Mouse (Mus musculus) spleen, adult 12 weeks (tissue): ENCODE measurements around the gene Klhl35.
"Not testable (repeated sequence)": the region's sequence is repeated elsewhere in the genome, so short reads cannot be mapped to it uniquely, and the experiment has no call there.

Source experiments
- DNase-seq: peaks from one replicate; pipeline ENCODE4 v3.0.0; 2022; ENCODE audit warnings: low spot score

Gene Klhl35

DNA sequence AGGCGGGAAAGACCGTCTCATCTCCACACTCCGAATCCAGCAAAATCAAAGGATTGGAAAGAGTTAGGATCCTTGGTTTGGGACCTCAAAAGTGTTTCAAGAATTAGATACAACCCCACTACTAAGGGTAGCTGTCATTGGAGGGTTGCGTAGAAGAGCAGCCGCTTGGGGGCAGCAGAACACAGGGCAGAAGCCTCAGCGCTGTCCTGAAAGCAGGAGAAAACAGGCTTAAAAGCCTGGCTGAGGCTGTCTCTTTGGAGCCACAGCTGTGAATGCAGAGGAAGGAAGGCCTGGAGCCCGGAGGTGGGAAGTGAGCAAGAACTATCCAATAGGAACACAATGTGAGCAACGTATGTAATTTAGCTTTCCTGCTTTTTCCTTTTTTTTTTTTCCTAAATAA lies 34.4 kb downstream of the Klhl35 start:
- DNase-seq: peak; percentile 67

DNA sequence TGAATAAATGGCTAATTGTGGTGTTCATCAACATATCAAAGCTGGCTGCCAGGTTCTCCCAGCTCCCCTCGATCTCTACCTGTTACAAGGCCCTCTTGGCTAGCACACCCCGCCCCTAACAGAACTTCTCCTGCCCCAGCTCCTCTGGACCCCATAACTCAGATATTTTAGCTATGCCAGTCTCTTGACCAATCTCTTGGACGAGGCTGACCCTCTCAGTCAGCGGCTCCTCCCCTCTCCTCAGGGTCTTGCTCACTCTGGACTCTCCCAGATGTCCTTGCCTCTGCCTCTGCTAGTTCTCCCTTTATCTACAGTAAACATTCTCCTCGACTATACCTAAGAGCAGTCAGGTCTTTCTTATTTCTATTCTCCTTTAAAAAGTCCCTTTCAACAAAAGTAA lies 34.9 kb downstream of the Klhl35 start:
- DNase-seq: no peak

DNA sequence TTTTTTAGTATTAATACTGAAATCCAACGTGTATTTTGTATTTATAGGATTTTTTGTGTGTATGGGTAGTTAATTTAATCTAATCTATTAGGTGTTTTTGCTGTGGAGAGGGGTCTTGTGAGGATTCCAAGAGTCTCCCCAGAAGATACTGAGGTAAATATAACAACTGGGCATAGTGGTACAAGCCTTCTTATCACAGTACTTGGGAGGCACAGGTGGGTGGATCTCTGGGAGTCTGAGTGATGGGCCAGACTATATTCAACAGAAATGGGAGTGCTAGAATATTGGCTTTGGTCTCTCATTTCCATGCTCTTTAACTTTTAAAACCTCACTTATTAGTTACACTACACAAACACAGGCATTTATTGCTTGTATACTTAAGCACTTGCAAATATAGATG lies 35.3 kb downstream of the Klhl35 start:
- no peak for DNase-seq

DNA sequence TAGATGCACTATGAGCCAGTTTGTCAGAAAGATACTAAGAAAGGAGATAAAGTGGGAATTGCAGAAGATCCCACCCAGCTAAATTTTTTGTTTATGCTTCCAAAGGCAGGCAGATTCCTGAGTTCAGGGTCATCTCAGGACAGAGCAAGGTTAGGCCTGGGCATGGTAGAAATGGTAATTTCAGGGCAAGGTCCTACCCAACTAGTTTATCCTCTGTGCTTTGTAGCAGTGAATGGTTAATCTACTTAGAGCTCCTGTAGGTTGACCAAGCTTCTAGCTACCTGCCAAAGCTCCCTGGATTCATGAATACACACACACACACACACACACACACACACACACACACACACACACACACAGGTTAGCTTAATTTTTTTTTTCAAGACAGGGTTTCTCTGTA lies 38.8 kb downstream of the Klhl35 start:
- no peak for DNase-seq

DNA sequence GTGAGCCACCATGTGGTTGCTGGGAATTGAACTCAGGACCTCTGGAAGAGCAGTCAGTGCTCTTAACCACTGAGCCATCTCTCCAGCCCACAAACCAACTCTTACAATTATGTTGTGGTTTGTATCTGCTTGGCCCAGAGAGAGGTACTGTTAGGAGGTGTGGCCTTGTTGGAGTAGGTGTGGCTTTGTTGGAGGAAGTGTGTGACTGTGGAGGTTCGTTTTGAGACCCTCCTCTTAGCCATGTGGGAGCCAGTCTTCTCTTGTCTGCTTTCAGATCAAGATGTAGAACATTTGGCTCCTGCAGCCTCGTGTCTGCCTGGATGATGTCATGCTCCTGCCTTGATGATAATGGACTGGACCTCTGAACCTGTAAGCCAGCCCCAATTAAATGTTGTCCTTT lies 42.4 kb downstream of the Klhl35 start:
- DNase-seq: not testable (repeated sequence)

DNA sequence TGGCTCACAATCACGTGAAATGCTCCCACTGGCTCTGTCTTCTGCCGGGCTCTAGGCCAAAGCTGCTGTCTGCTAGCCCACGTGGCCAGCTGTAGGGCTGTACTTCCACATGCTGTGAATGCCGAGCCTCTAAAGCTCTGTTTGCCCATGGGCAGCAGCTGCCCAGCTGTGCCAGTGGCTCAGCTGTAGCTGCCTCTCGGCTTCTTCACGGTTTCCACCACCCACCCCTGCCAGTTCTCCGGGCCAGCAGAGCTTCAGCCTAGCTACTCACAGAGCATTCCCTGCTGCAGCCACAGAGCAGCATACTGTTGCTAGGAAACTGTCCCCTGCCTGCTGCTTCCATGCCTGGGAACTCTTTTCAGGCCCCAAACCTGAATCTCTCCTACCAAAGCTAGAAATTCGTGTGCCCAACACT lies 44.3 kb downstream of the Klhl35 start:
- DNase-seq: no peak

DNA sequence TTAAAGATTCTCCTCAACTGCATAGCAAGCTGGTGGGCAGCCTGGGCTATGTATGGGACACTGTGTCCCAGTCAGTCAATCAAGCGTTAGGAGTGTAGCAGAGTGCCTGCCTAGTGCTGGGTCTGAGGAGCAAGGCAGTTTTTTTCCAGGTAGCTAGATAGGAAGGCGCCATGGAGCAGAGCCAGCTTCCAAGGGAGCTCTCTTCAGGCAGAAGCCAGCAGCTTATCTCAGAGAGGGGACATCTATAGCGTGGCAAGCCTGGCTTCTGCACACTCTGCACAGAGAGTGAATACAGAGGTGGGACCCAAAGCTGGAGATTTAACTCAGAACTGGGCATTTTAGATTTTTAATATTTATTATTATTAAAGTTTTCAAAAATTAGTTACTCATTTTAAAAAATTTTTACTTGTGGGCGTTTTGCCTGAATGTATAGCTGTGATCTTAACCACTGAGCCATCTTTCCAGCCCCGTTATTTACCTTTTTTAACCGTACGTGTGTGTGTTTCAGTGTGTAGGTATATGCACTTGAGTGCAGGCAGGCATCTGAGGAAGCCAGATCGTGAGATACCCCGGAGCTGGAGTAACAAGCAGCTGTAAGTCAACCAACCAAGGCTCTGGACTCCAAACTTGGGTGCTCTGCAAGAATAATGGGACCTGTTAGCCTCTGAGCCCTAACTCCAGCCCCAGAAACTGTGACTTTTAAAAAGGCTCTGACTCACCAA lies 50.4 kb downstream of the Klhl35 start:
- no peak for DNase-seq

DNA sequence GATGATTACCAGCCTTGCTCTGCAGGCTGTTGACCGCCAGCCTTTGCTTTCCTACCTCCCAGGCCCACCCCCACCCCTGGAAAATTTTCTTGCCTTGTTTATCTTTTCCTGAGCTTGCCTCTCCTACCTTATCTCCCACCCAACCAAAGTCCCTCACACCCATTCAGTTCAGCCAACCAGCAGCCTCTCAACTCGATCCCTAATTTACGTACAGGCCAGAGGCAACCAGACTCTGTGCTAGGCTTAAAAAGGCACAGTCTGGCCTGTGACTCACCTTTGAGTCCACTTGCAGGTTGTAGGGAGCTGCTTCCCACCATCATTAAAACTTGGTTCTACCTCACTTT lies 51.0 kb downstream of the Klhl35 start:
- no peak for DNase-seq

DNA sequence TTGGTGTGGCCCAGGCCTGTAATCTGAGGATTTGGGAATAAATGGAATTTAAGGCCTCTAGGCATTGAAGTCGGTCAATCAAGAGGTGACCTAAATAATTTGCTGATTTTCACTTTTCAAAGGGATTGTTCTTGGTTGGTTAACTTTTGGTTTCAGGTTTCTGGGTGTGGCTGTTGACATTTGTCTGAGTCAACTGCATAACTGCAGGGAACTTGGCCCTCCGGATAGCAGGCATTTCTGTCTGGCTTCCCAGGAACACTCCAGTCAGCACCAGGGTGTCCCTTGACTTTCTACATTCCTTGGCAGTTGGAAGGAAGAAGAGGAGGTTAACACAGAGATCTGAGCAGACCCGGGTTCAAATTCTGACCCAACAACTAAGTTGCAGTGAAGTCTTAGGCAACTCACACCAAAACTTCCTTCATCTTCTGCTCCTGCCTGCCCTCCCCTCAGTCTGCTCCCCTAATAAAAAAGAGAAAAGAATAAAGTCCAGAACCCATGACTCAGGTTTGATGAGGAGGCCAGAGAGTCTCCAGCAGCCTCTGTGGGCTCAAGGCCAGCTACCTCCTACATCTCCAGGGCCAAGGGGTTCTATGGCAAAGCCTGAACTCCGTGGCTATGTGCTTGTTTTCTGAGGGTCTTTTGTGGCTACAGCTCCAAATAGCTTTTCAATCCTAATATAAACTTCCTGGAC lies 53.3 kb downstream of the Klhl35 start:
- DNase-seq: no peak

DNA sequence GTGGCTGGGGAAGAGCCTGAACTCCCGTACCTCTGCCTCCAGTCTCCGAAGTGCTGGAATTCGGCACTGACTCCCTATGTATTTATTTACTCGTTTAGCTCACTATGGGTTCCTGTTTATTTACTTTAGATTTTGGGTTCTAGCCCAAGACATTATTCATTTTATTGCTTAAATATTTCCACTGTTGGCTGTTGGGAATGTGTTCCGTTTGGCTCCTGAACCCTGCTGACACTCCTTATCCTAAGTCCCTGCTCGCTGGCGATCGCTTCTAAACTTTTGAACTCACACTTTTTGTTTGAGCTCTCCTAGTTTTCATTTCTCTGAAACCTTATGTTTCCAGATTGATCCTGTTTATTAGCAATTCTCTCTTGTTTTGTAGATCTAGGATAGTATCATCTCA lies 57.3 kb downstream of the Klhl35 start:
- DNase-seq: no peak
